Mouse (Mus musculus): Measurements from ENCODE around the gene Aplf.

DNA sequence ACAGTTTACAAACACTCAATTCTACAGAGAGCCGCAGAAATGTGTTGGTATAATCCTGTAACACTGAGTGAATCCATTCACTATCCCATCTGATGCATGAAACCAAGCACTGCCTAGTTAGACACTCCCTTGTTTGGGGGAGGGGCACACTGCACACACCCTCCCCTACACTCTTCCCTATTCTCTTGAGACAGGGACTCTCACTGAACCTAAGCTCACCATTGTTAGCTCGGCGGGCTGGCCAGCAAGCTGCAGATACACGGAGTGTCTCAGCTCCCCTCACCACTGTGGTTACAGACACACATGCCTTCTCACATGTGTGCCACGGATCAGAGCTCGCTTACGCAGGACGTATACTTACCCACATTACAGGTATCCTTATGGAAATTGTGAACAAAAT, 4.2 kb downstream of the Aplf start:
- TF ChIP-seq CTCF (IDR thresholded peaks at IDR 0.05; ENCODE audit: low read depth) (no peak), EP300 (optimal IDR thresholded peaks at IDR 0.05) (no peak)
